Mouse (Mus musculus): ENCODE measurements around the gene Comt. TPM values are rescaled to one million over a fixed set of nuclear protein-coding genes. Genes with fewer than 3 reads are reported as not detected.

Gene Comt
- 220 TPM for polyA plus RNA-seq (2014; fragmentation: Illumina TruSeq; extraction: RNeasy Lipid Tissue Mini Kit (QIAGEN cat#74804); ENCODE audit: low read depth, low replicate concordance)

DNA sequence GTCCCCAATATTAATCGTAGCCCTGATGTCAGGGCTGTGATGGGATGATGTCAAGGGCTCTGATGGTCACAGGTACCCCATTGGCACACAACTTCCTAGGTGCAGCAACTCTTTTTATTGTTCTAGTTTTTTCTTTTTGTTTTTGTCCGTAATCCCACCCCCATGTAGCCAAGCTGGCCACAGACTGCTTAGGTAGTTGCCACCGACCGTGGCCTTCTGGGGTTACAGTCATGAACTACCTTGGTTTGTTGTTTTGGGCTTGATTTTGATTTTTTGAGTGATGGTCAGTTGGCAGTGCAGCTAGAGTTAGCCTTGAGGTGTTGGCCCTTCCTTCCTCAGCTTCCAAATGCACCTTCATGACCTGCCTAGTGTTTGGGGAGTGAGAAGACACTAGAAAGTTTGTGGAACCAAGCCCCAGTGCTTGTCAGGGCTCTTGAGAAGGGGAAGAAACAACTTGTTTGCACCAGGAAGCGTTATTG, at the start of gene Comt:
Gene Comt, minus strand, starts transcription at position 51 of the 479 bp plus-strand sequence.

GRCm38 (mm10) chr16:18426215-18426791, 349 bp downstream of the Comt start, which contains the start of gene Txnrd2:
Txnrd2 (plus strand) TSS chr16:18426384.

Other genes starting within 250 kb of the Comt start
- 1.2 TPM for gene Ccdc188, start 209.0 kb downstream of the Comt start, polyA plus RNA-seq (2014; fragmentation: Illumina TruSeq; extraction: RNeasy Lipid Tissue Mini Kit (QIAGEN cat#74804); ENCODE audit: low read depth, low replicate concordance)
- gene Zdhhc8, start 191.7 kb downstream of the Comt start, polyA plus RNA-seq (2014; fragmentation: Illumina TruSeq; extraction: RNeasy Lipid Tissue Mini Kit (QIAGEN cat#74804); ENCODE audit: low read depth, low replicate concordance): 22.6 TPM
- 49.6 TPM for gene Trmt2a, start 178.2 kb downstream of the Comt start, polyA plus RNA-seq (2014; fragmentation: Illumina TruSeq; extraction: RNeasy Lipid Tissue Mini Kit (QIAGEN cat#74804); ENCODE audit: low read depth, low replicate concordance)
- 78.9 TPM for gene Ranbp1, start 178.1 kb downstream of the Comt start, polyA plus RNA-seq (2014; fragmentation: Illumina TruSeq; extraction: RNeasy Lipid Tissue Mini Kit (QIAGEN cat#74804); ENCODE audit: low read depth, low replicate concordance)
- gene Gm49776, start 168.5 kb downstream of the Comt start, polyA plus RNA-seq (2014; fragmentation: Illumina TruSeq; extraction: RNeasy Lipid Tissue Mini Kit (QIAGEN cat#74804); ENCODE audit: low read depth, low replicate concordance): 0.79 TPM
- 17.6 TPM for gene Dgcr8, start 137.6 kb downstream of the Comt start, polyA plus RNA-seq (2014; fragmentation: Illumina TruSeq; extraction: RNeasy Lipid Tissue Mini Kit (QIAGEN cat#74804); ENCODE audit: low read depth, low replicate concordance)
- gene Tango2, start 78.7 kb downstream of the Comt start, polyA plus RNA-seq (2014; fragmentation: Illumina TruSeq; extraction: RNeasy Lipid Tissue Mini Kit (QIAGEN cat#74804); ENCODE audit: low read depth, low replicate concordance): 24.3 TPM
- 37.1 TPM for gene Arvcf, start 78.7 kb downstream of the Comt start, polyA plus RNA-seq (2014; fragmentation: Illumina TruSeq; extraction: RNeasy Lipid Tissue Mini Kit (QIAGEN cat#74804); ENCODE audit: low read depth, low replicate concordance)
- gene Txnrd2, start 468 bp downstream of the Comt start, polyA plus RNA-seq (2014; fragmentation: Illumina TruSeq; extraction: RNeasy Lipid Tissue Mini Kit (QIAGEN cat#74804); ENCODE audit: low read depth, low replicate concordance): 16.5 TPM
- 5.4 TPM for gene Gnb1l, start 71.9 kb upstream of the Comt start, polyA plus RNA-seq (2014; fragmentation: Illumina TruSeq; extraction: RNeasy Lipid Tissue Mini Kit (QIAGEN cat#74804); ENCODE audit: low read depth, low replicate concordance)
- 2.5 TPM for gene Rtl10, start 72.0 kb upstream of the Comt start, polyA plus RNA-seq (2014; fragmentation: Illumina TruSeq; extraction: RNeasy Lipid Tissue Mini Kit (QIAGEN cat#74804); ENCODE audit: low read depth, low replicate concordance)
- 0.97 TPM for gene Tbx1, start 163.8 kb upstream of the Comt start, polyA plus RNA-seq (2014; fragmentation: Illumina TruSeq; extraction: RNeasy Lipid Tissue Mini Kit (QIAGEN cat#74804); ENCODE audit: low read depth, low replicate concordance)
- not detected for gene Gp1bb, start 195.6 kb upstream of the Comt start, polyA plus RNA-seq (2014; fragmentation: Illumina TruSeq; extraction: RNeasy Lipid Tissue Mini Kit (QIAGEN cat#74804); ENCODE audit: low read depth, low replicate concordance)
- 4.1 TPM for gene Gm49601, start 199.6 kb upstream of the Comt start, polyA plus RNA-seq (2014; fragmentation: Illumina TruSeq; extraction: RNeasy Lipid Tissue Mini Kit (QIAGEN cat#74804); ENCODE audit: low read depth, low replicate concordance)
- 12.1 TPM for gene Sept5, start 203.1 kb upstream of the Comt start, polyA plus RNA-seq (2014; fragmentation: Illumina TruSeq; extraction: RNeasy Lipid Tissue Mini Kit (QIAGEN cat#74804); ENCODE audit: low read depth, low replicate concordance)